Mouse (Mus musculus) brain, embryonic 14.5 days (tissue): Measurements from ENCODE around the gene Usp48.

Experiments
- CTCF ChIP-seq: fragments of 200-500 bp; IDR thresholded peaks from 2 replicates; pipeline ENCODE4 v1.5.1; 2012; ENCODE audit warnings: inconsistent platforms, mild to moderate bottlenecking, moderate library complexity, borderline replicate concordance; ENCODE audit not compliant: insufficient read depth, insufficient read length; ENCODE audit errors: extremely low read depth
- POLR2A ChIP-seq: fragments of 200-500 bp; IDR thresholded peaks from 2 replicates; pipeline ENCODE4 v1.6.1; 2012; ENCODE audit warnings: mild to moderate bottlenecking, inconsistent platforms, borderline replicate concordance; ENCODE audit not compliant: poor library complexity, insufficient read depth, insufficient read length, severe bottlenecking; ENCODE audit errors: extremely low read depth

GRCm38 (mm10) chr4:137664980-137665675, 71.6 kb downstream of the Usp48 start:
- TF ChIP-seq POLR2A (no peak), CTCF (no peak)
